Comparison of ENCODE assay signal across 44 mouse cellular contexts in the genomic region with DNA sequence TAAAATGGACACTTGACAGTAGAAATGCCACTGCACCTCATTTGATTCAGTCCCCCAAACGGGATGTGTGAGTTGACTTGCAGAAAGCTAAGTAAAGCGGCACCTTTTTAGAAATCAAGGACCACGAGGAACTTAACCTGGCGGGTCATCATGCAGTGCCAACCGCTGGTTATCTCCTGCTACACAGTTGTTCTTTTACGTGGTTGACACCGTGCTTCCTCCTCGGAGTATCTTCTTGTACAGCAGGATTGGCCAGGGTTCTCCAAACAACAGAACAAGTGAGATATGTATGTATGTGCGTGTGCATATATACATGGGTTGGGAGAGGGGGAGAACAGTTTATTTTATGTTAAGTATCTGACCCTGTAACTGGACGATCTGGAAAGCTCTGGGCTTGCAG. TPM values are rescaled to one million over a fixed set of nuclear protein-coding genes. Genes with fewer than 3 reads are reported as not detected.
"Had no signal": no experiment of that assay in that cellular context is flagged by ENCODE, and none has a peak within 500 bp of the region (broad histone marks: within the 10 kb centered on the region; RNA-seq: fewer than 3 reads in every experiment).

No protein-coding gene starts in this region.

- DNase-seq: heart, postnatal 10 days; heart, postnatal 14 days; heart, postnatal 36 days; heart, postnatal 4 days; kidney, adult 11 months; kidney, adult 18-20 months; kidney, adult 2 months; kidney, adult 8-10 months; kidney, adult 9 months; kidney, postnatal 10 days; kidney, postnatal 14 days; kidney, postnatal 36 days; kidney, postnatal 4 days; layer of hippocampus, adult 9-11 months; layer of hippocampus, postnatal 36 days had no signal

- H3K4me3 ChIP-seq: heart, embryonic 10.5 days; heart, embryonic 12.5 days; heart, embryonic 13.5 days; heart, embryonic 15.5 days; hindbrain, embryonic 10.5 days; hindbrain, embryonic 12.5 days; hindbrain, embryonic 13.5 days; hindbrain, embryonic 15.5 days; intestine, embryonic 15.5 days; kidney, embryonic 15.5 days; layer of hippocampus, adult 2 months had no signal

- ATAC-seq: hindbrain, embryonic 16.5 days; hindbrain, postnatal 0 days; inflammation-experienced regulatory T-cells, adult 6 months; intestine, embryonic 15.5 days; intestine, embryonic 16.5 days; intestine, postnatal 0 days had no signal

- H3K27me3 ChIP-seq: heart, embryonic 12.5 days; heart, embryonic 13.5 days; heart, embryonic 15.5 days; hindbrain, embryonic 12.5 days; hindbrain, embryonic 13.5 days; hindbrain, embryonic 15.5 days; intestine, embryonic 15.5 days; kidney, embryonic 15.5 days had no signal

- H3K27ac ChIP-seq: heart, embryonic 10.5 days; heart, embryonic 13.5 days; heart, embryonic 15.5 days; hindbrain, embryonic 10.5 days; hindbrain, embryonic 12.5 days; hindbrain, embryonic 13.5 days; hindbrain, embryonic 14.5 days; hindbrain, embryonic 15.5 days; hindbrain, postnatal 0 days; intestine, embryonic 15.5 days; kidney, embryonic 15.5 days; kidney, postnatal 0 days; layer of hippocampus, adult 2 months had no signal

- H3K9ac ChIP-seq: heart, embryonic 12.5 days; heart, embryonic 13.5 days; heart, embryonic 15.5 days; hindbrain, embryonic 12.5 days; hindbrain, embryonic 13.5 days; hindbrain, embryonic 14.5 days; hindbrain, embryonic 15.5 days; intestine, embryonic 15.5 days; kidney, embryonic 15.5 days had no signal

- H3K9me3 ChIP-seq: heart, embryonic 10.5 days; heart, embryonic 12.5 days; heart, embryonic 13.5 days; heart, embryonic 15.5 days; hindbrain, embryonic 10.5 days; hindbrain, embryonic 12.5 days; hindbrain, embryonic 13.5 days; hindbrain, embryonic 15.5 days; intestine, embryonic 15.5 days; kidney, embryonic 15.5 days had no signal

- H3K4me1 ChIP-seq: hindbrain, embryonic 13.5 days; hindbrain, embryonic 15.5 days had no signal

- H3K36me3 ChIP-seq: hindbrain, embryonic 15.5 days; kidney, embryonic 15.5 days had no signal

- H3K4me2 ChIP-seq: heart, embryonic 11.5 days; heart, embryonic 12.5 days; heart, embryonic 13.5 days; heart, embryonic 15.5 days; hindbrain, embryonic 12.5 days; hindbrain, embryonic 13.5 days; hindbrain, embryonic 14.5 days; hindbrain, embryonic 15.5 days; intestine, embryonic 15.5 days; kidney, embryonic 15.5 days had no signal

RNA-seq across cellular contexts. Expression of a gene that starts 50.5 kb away (rescaled TPM):
- total RNA-seq: hematopoietic stem cell, adult 5-6 weeks; left cerebral cortex, adult 18-20 months had no signal
- polyA plus RNA-seq: heart, embryonic 10.5 days; hindbrain, embryonic 10.5 days; hindbrain, embryonic 11.5 days; hindbrain, embryonic 12.5 days; hindbrain, embryonic 13.5 days; hindbrain, embryonic 14.5 days; hindbrain, embryonic 15.5 days; inflammation-experienced regulatory T-cells, adult 6 months; intestine, embryonic 15.5 days had no signal

RNA-seq across cellular contexts. Expression of a gene that starts 50.9 kb away (rescaled TPM):
- total RNA-seq: heart, postnatal 10 days; heart, postnatal 36 days; hematopoietic stem cell, adult 5-6 weeks; layer of hippocampus, adult 18-20 months; layer of hippocampus, adult 2 months; layer of hippocampus, adult 8-10 months; layer of hippocampus, postnatal 14 days; layer of hippocampus, postnatal 25 days; layer of hippocampus, postnatal 36 days; left cerebral cortex, adult 18-20 months had no signal
- polyA plus RNA-seq: heart, embryonic 11.5 days; heart, embryonic 12.5 days; heart, embryonic 13.5 days; heart, embryonic 14.5 days; heart, embryonic 15.5 days; heart, embryonic 16.5 days; hindbrain, embryonic 10.5 days; hindbrain, embryonic 11.5 days; hindbrain, embryonic 12.5 days; hindbrain, embryonic 13.5 days; inflammation-experienced regulatory T-cells, adult 6 months; kidney, adult 2 months; kidney, embryonic 15.5 days; kidney, embryonic 16.5 days; kidney, postnatal 0 days had no signal
